Mouse (Mus musculus) CD4-positive, CD25-positive, alpha-beta regulatory T cell, adult 2 months (primary cell): Measurements from ENCODE around the gene Nlrp6.

Experiments used
- DNase-seq: peaks from one replicate; pipeline ENCODE4 v3.0.0-alpha.2; 2012; ENCODE audit warnings: low read depth, low spot score

Nlrp6 gene

DNA sequence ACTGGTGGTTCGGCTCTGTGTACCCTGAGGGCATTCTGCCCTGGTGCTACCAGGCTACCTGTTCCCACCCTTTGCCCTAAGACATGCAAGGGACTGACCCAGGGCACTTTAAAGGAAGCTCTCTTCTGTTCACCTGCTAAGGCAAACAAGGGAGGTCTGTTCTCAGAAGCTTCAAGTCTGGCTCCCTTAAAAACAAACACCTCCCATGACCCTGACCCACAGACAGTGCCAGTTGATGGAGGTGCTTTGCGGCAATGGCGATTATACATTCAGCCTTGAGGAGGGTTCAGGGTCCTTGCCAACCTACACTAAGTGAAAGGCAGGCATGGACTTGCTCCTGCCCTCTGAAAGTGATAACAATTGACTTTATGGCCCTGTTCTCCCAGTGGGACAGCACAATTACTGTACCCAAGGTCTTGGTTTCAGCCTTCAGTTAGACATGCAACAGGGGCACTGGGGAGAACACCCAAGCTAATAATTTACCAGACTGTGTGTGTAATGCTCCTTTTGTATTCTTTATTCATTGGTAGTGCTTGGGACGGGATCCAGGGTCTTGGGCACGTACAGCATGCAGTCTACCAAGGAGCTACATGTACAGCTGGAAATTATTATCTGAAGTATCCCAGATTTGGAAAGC lies 7.7 kb upstream of the Nlrp6 start:
- no peak for DNase-seq

DNA sequence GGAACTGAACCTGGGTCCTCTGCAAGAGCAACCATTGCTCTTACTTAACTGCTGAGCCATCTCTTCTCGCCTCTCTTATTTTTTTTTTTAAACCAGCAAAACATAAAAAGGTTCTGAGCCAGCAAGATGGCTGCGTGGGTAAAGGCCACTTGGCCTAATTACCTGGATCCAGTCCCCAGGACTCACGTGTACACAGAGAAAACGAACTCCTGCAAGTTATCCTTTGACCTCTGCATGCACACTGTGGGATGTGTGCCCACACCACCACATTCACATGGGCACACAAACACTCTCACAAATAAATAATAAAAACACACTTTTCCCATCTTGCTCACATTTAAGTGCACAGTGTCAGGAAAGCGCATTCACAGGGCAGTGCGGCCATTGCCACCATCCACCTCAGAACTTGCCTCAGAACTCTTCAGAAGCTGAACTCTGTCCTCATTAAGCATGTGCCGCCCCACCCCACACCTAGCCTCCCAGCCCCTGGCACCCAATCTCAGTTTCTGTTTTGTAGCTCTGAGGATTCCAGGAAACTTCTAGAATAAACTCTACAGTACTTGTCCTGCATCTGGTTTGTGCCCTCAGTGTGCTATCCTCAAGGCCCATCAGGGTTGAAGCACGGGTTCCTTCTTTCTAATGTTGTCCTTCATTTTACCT lies 6.5 kb upstream of the Nlrp6 start:
- DNase-seq, result no peak

DNA sequence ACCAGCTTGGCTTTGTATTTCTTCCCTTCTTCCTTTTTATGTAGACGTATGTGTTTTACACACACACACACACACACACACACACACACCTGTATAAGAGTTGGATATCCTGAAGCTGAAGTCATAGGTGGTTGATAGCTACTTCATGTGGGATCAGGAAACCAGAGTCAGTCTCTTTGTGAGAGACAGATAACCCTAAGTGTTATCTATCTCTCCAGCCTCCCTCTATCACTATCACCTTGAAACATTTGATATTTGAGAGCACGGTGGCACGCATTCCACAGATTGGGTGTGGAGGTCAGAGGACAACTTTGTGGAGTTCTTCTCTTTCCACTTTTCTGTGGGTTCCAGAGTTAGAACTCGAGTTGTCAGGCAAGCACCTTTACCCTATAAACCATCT lies 791 bp upstream of the Nlrp6 start:
- no peak for DNase-seq

DNA sequence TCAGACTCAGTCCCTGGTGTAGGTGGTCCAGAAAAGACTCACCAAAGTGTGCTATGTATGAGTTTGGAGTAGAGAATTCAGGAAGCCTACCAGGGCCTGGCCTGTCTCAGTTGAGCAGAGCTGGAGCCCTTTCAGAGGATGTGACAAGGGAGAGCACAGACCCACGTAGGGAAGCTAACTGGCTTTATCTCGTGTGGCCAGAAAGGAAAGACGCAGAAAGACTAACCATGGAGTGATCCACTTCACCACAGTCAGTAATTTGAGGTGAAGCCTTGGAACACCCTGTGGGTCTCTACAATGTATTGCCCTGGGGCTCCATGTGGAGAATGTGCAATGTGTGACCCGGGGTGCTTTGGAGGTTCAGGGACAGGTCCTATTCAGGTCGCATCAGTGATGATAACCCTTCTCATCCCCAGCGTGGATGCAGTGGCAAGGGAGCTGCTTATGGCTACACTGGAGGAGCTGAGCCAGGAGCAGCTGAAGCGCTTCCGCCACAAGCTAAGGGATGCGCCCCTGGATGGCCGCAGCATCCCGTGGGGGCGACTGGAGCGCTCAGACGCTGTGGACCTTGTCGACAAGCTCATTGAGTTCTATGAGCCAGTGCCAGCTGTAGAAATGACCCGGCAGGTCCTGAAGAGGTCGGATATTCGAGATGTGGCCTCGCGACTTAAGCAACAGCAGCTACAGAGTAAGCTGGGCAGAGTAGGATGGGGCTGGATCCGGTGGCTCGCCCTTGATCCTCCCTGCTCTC lies 698 bp downstream of the Nlrp6 start:
- no peak for DNase-seq

DNA sequence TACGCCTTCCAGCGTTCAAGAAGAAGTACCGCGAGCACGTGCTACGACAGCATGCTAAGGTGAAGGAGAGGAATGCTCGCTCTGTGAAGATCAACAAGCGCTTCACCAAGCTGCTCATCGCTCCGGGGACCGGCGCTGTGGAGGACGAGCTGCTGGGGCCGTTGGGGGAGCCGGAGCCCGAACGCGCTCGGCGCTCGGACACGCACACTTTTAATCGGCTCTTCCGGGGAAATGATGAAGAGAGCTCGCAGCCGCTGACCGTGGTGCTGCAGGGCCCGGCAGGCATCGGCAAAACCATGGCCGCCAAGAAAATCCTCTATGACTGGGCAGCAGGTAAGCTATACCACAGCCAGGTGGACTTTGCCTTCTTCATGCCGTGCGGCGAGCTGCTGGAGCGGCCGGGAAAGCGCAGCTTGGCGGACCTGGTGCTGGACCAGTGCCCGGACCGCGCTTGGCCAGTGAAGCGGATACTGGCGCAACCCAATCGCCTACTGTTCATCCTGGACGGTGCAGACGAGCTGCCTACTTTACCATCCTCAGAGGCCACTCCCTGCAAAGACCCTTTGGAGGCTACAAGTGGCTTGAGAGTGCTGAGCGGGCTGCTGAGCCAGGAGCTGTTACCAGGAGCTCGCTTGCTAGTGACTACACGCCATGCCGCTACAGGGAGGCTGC lies 1.8 kb downstream of the Nlrp6 start:
- peak; percentile 36 for DNase-seq

DNA sequence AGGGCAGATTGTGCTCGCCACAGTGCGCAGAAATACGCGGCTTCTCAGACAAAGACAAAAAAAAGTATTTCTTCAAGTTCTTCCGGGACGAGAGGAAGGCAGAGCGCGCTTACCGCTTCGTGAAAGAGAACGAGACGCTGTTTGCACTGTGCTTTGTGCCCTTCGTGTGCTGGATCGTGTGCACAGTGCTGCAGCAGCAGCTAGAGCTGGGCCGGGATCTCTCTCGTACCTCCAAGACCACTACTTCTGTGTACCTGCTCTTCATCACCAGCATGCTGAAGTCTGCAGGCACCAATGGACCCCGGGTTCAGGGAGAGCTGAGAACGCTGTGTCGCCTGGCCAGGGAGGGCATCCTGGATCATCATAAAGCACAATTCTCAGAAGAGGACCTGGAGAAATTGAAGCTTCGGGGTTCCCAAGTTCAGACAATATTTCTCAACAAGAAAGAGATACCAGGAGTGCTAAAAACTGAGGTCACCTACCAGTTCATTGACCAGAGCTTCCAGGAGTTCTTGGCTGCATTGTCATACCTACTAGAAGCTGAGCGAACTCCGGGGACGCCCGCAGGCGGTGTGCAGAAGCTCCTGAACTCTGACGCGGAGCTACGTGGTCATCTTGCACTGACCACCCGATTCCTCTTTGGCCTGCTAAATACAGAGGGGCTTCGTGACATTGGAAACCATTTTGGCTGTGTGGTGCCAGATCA lies 2.5 kb downstream of the Nlrp6 start:
- DNase-seq, result peak; percentile 33

DNA sequence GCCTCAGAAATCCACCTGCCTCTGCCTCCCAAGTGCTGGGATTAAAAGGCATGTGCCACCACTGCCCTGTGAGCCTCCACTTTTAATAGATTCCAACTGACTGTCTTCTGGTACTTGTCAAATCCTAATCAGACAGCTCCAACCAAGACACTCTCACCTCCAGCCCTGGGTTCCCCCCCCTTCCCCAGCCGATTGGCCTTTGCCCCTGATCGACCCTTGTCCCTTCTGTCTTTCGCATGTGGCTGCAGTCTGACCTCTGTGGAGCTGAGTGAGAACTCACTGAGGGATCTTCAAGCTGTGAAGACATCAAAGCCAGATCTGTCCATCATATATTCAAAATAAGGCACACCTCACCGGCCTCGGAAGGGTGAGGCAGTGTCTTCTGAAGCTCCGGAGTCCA lies 6.5 kb downstream of the Nlrp6 start:
- no peak for DNase-seq

DNA sequence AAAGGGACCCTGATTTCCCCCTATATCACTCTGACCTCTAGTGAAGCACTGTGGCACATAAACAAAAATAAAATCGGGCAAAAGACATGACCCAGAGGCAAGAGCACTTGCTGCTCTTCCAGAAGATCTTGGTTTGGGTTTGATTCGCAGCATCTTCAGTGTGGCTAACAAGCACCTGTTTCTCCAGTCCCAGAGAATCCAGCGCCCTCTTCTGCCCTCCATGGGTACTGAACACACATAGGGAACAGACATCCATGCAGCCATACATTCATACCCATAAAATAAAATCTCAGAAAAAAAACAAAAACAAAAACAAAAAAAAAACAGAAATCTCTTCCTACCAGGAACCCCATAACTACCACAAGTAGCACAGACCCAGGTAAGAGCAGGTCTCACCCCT lies 17.7 kb downstream of the Nlrp6 start:
- DNase-seq, result peak; percentile 49

DNA sequence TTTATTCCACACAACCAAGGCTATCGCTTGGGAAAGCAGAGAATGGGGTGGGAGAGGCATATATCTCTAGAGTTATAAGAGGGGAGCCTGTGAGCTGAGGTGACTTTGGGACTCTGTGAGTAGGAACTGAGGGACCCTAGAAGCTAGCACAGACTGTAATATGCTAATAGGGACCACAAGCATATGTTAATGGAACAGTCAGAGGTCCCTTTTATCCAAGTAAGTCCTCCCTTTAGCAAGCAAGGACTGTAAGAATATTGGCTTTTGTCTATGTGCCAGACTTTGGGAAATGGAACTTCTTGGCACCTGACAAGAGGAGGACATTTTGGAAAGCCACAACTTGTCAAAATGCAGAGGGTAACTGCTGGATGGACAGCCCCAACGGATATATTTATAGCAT lies 18.2 kb downstream of the Nlrp6 start:
- no peak for DNase-seq

DNA sequence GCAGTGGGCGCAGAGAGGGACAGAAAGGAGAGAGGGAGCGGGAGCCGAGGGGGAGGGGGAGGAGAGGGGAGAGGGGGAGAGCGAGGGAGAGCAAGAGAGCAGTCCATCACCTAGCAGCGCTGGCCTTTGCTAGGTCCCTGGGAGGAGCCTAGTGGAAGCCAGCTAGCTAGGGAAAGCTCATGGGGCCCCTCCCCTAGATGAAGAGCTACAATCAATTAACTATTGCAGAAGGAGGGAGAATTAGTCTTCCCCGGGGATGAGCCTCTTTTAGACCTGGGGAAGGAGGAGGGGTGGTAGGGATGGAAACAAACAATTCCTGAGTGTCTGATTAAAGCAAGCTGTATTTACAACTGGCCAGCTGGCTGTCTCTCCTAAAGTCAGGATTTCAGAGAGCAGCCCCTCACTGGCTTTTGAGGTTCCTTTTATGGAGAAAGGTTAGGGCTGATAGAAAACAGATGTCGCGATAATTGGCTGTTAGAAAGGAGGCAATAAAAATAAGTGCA lies 19.0 kb downstream of the Nlrp6 start:
- no peak for DNase-seq

DNA sequence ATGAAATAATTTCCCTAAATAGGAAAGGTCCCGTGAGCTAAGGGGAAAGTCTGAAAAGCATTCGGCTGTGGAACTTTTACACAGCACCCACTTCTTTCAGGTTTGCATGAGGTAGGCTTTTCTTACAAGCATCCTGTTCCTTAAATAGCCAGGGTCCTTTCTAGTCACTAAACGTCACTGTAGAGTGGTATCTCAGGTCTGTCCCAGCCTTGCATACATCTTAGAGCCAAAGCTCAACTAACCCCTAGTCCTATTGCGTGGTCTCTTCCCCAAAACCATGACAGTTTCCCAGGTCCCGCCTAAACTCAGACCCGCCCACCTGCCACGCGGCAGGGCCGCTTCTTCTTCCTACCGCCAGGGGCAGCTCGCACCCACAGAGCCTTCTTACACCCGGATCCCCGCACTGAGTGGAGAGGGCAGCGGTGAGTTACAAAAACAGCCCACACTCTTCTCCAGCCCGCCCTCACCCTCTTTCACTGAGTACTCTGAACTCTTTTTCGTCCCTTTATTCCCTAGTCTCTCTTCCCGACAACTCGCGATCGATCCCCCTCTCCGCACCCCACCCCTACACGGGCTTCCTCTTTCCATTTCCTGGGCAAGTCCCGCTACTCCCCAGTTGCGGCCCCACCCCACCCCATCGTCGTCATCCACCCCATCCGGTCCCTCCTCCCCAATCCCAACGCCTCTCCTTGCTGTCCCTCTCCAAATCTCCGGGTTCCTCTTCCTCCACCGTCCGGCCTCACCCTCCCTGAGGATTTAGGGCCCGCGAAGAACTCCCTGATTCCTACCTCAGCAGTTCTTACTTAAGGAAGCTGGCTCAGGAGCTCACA lies 20.7 kb downstream of the Nlrp6 start, which contains the start of gene Pgghg:
Pgghg (plus strand) TSS at position 170 of the 830 bp plus-strand sequence.
- peak; percentile 91 for DNase-seq

DNA sequence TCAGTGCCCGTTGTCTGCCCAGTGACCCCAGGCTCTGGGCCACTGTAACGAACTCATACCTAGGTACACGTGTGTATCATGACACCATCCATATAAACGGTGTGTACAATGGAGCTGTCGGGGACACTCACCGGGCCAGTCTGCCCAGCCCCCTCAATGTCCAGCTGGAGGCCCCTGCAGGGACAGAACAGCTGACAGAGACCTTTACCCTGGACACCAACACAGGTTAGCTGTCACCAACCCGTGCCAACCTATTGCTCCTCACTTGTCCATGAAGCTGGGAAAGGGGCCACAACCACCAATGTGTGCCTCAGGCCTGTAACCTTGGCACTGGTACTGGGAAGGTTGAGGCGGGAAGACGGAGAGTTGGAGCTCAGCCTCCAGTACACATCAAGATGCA lies 21.6 kb downstream of the Nlrp6 start:
- no peak for DNase-seq

DNA sequence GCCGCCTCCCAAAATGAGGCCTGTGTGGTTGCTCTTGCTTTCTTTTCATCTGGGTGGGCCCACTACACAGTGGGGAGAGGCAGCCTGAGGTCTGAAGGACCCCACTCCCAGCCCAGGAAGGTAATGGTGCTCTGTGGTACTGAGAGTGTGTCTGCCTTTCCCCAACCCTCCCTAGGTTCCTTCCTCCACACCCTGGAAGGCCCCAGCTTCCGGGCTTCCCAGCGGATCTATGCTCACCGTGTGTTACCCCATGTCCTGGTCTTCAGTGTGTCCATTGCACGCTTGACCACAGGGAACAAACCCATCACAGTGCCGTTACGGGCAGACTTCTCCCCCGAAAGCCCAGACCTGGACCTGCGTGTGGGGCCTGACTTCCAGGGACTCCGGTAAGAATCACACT lies 22.1 kb downstream of the Nlrp6 start:
- no peak for DNase-seq

DNA sequence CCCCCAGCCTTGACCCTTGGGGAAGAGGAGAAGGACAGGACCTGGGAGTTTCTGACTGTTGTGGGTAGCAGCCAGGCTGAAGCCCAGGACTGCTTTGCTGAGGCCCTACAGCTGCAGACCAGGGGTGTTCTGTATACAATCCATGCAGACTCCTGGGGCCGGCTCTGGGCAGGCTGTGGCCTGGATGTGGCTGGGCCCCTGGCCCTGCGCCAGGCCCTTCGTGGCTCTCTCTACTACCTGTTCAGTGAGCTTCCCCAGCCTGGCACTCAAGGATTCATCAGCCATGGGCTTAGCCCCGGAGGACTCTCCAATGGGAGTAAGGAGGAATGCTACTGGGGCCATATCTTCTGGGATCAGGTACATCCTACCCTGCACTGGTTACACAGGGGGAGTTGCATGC lies 22.7 kb downstream of the Nlrp6 start:
- DNase-seq, result no peak

DNA sequence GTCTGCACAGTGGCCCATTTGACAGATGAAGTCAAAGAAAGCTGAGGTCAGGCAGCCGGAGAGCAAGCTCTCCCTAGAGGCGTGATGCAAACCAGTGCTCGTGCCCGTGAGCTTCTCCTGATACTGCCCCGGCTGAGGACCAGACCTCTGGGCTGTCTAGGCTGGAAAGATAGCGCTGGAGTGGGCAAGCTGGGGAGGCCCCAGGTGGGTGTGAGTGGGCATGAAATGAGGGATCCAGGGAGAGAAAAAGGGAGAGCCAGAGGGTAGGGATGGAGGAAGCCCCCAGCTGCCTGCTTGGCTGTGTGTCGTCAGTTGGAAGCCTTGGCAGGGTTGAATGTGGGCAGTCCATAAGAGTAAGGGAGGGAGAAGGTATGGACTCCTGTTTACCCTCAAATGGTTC lies 23.5 kb downstream of the Nlrp6 start:
- no peak for DNase-seq

DNA sequence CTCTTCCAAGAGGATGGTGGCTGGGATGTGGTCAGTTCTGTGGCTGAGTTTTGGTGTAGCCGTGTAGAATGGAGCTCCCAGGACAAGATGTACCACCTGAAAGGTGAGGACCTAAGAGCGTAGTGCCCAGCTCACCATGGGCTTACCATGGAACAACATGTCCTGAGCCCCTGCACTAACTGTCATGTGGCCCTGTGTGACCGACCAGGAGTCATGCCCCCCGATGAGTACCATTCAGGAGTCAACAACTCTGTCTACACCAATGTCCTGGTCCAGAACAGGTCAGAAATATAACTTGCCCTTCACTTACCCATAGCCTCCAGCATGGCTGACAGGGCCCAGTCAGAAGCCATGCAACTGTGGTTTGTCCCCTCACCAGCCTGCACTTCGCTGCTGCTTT lies 24.5 kb downstream of the Nlrp6 start:
- DNase-seq, result no peak

DNA sequence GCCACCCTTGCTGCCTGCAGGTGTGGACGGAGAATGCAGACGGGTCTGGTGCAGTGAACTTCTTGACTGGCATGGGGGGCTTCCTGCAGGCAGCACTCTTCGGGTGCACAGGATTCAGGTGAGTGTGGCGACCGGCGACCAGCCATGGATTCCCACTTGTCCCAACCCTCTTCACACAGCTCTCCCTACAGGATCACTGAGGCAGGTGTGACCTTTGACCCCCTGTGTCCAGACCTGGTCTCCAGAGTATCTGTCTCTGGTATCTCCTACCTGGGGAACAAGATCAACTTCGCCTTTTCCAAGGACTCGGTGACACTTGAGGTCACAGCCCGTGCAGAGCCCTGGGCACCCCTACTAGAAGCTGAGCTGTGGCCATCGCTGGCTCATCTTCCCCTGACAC lies 25.6 kb downstream of the Nlrp6 start:
- no peak for DNase-seq

DNA sequence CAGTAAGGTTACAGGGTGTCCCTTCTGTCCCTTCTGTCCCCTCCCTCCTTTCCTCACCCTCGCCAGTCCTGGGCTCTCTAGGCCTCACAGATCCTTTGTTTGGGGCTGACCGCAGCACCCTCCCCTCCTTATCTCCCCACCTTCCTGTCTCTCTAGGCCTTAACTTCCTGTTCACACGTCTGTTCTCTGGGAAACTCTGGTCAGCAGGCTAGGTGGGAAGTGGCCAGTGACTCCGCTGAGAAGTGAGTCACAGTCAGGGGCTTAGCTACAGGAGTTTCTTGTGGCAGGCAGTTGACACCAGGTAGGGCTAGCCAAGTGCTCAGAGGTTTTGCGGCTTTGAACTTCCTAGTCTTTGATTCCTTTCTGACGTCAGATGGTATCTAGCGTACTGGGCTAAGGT lies 26.3 kb downstream of the Nlrp6 start:
- peak; percentile 66 for DNase-seq

DNA sequence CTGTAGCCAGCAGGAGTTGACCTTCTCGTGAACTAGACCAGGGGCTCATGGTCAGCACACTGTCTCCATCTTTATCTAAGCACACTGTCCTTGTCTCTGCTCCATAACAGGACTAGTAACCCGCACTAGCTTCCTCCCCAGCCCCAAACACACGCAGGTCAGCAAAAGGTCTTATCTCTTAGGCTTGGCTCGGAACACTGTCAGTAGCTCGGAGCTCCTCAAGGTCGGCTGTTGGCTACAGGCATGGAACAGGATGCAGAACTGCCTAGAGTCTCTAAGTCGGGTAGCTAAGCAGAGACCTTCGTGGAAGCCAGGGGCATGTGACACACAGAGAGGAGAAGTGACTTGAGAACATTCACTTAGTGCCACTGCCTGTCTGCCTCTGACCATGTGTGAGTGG lies 27.5 kb downstream of the Nlrp6 start:
- no peak for DNase-seq

DNA sequence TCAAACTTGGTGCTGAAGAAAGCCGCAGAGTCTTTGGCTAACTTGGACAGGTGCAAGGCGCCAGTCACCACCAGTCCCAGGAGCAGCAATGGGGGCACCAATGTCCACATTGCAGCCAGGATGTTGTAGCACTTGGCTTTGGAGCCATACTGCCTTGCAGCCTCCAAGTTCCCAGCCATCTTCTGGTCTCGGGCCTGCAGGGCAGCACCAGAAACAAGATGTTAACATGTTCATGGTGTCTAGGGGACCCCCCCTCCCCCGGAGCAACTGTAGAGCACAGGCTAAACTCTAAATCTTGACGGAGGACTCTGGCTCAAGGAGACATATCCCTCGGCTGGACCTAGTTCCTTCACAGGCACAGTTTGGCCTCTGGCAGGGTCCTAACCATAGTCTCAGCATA lies 28.6 kb downstream of the Nlrp6 start:
- no peak for DNase-seq
